Mouse (Mus musculus) left cerebral cortex, adult 2 months (tissue): ENCODE results near the gene Sigirr. TPM values are rescaled to one million over a fixed set of nuclear protein-coding genes. Genes with fewer than 3 reads are reported as not detected.

Source experiments
- DNase-seq, 2 experiments: peaks; one replicate each; pipeline ENCODE4 v3.0.0; 2021 to 2022; ENCODE audit warnings: low spot score in 2 of 2, mixed read lengths in 1 of 2; ENCODE audit errors: extremely low spot score in 1 of 2
- H3K27ac ChIP-seq: fragments of 200-600 bp; 2 replicates; pipeline ENCODE4 v1.8.1; 2022
- H3K4me3 ChIP-seq: fragments of 200-600 bp; 2 replicates; pipeline ENCODE4 v1.8.1; 2022
- CTCF ChIP-seq: fragments of 200-600 bp; IDR thresholded peaks from 2 replicates; pipeline ENCODE4 v1.8.1; 2022; ENCODE audit warnings: antibody characterized with exemption, mild to moderate bottlenecking, moderate library complexity
- intact Hi-C: fragments of 180-260 bp; cut with DNase I; formaldehyde crosslinking; loops from one replicate; pipeline ENCODE4 v1.15.1; 2025
- total RNA-seq, 2 experiments: library from RNA; stranded (reverse); gene quantifications; 2 replicates each; pipeline ENCODE4 v1.2.3; 2021

The Sigirr gene
- total RNA-seq, 2 experiments from 2014 or later, result 1.7 to 3.4 TPM

GRCm38 (mm10) chr7:141094487-141095205, 5.7 kb downstream of the Sigirr start:
- TF ChIP-seq CTCF, result no peak
- Histone ChIP-seq H3K27ac (no peak overlapping the region), H3K4me3 (no peak overlapping the region)
- DNase-seq, result no peak
- intact Hi-C loops, result no loop called here

- Histone ChIP-seq H3K27ac (no peak overlapping the region), H3K4me3 (no peak overlapping the region)
- no peak for TF ChIP-seq CTCF
- intact Hi-C loops, result no loop called here
- no peak for DNase-seq
These were observed 6.4 kb downstream of the Sigirr start for GRCm38 (mm10) chr7:141093950-141094349.

- no peak overlapping the region for H3K27ac ChIP-seq
- H3K4me3 ChIP-seq, result no peak overlapping the region
- intact Hi-C loops, result loop anchor here (1.0 kb wide), 1 partner anchor 84 kb away; no protein-coding TSS in a partner anchor
- TF ChIP-seq CTCF, result peak; percentile 49
- peak; percentile 32 to 51 for DNase-seq
These were observed 8.2 kb downstream of the Sigirr start for GRCm38 (mm10) chr7:141092051-141092735.

GRCm38 (mm10) chr7:141090228-141090627, 10.1 kb downstream of the Sigirr start:
- no peak overlapping the region for H3K4me3 ChIP-seq
- no peak overlapping the region for H3K27ac ChIP-seq
- intact Hi-C loops, result no loop called here
- TF ChIP-seq CTCF, result no peak
- DNase-seq, result no peak

GRCm38 (mm10) chr7:141088473-141088872, 11.9 kb downstream of the Sigirr start:
- intact Hi-C loops, result no loop called here

GRCm38 (mm10) chr7:141087894-141088293, 12.5 kb downstream of the Sigirr start:
- TF ChIP-seq CTCF, result no peak
- intact Hi-C loops, result no loop called here
- no peak overlapping the region for H3K27ac ChIP-seq

More at GRCm38 (mm10) chr7:141088473-141088872, 11.9 kb downstream of the Sigirr start:
- TF ChIP-seq CTCF, result no peak
- DNase-seq, result no peak
- no peak overlapping the region for H3K27ac ChIP-seq
- no peak overlapping the region for H3K4me3 ChIP-seq

GRCm38 (mm10) chr7:141079481-141080449, 20.6 kb downstream of the Sigirr start:
- no peak for DNase-seq
- TF ChIP-seq CTCF, result no peak
- Histone ChIP-seq H3K27ac (no peak overlapping the region), H3K4me3 (no peak overlapping the region)
- intact Hi-C loops, result no loop called here

More at GRCm38 (mm10) chr7:141087894-141088293, 12.5 kb downstream of the Sigirr start:
- no peak overlapping the region for H3K4me3 ChIP-seq
- DNase-seq, result no peak

GRCm38 (mm10) chr7:141078876-141079275, 21.5 kb downstream of the Sigirr start:
- no peak for DNase-seq
- TF ChIP-seq CTCF, result no peak
- intact Hi-C loops, result no loop called here
- H3K4me3 ChIP-seq, result no peak overlapping the region
- H3K27ac ChIP-seq, result no peak overlapping the region

- DNase-seq, result no peak
- Histone ChIP-seq H3K27ac (no peak within 1 kb of the TSS), H3K4me3 (no peak within 1 kb of the TSS)
- TF ChIP-seq CTCF, result no peak
- intact Hi-C loops, result no loop called here
These were observed 22.5 kb downstream of the Sigirr start, which contains the start of gene Pkp3 for GRCm38 (mm10) chr7:141077841-141078240. Pkp3 (plus strand) TSS chr7:141078218.

- Histone ChIP-seq H3K27ac (0 out of 2 replicates have a peak overlapping the region, but pooled peaks have one; percentile 32), H3K4me3 (no peak overlapping the region)
- TF ChIP-seq CTCF, result no peak
- intact Hi-C loops, result loop anchor here (5.0 kb wide), 1 partner anchor 99 kb away; the partner anchor contains the start of gene Rnh1
- no peak for DNase-seq
These were observed 26.6 kb downstream of the Sigirr start for GRCm38 (mm10) chr7:141073782-141074181.

GRCm38 (mm10) chr7:141072017-141072745, 28.2 kb downstream of the Sigirr start:
- no peak overlapping the region for H3K4me3 ChIP-seq
- peak; percentile 56 for TF ChIP-seq CTCF
- no peak for DNase-seq
- H3K27ac ChIP-seq, result peak overlapping the region; percentile 89; the same call in 1 of the 2 replicates
- intact Hi-C loops, result loop anchor here (5.0 kb wide), 1 partner anchor 100 kb away; the partner anchor contains the start of gene Rnh1
